Mouse (Mus musculus) G1E (cell line): ENCODE measurements around the gene Wwp2.

Experiments
- CTCF ChIP-seq: IDR thresholded peaks from 2 replicates; pipeline ENCODE4 v1.5.1; 2012; ENCODE audit warnings: low read depth, low read length, inconsistent platforms, mixed read lengths
- GATA1 ChIP-seq: IDR thresholded peaks from 2 replicates; pipeline ENCODE4 v1.6.1; 2012; ENCODE audit warnings: borderline replicate concordance, low read length, inconsistent platforms, mixed read lengths
- GATA2 ChIP-seq: IDR thresholded peaks from 2 replicates; pipeline ENCODE4 v1.6.1; 2012; ENCODE audit warnings: low read depth, low read length, inconsistent platforms, borderline replicate concordance
- POLR2AphosphoS5 ChIP-seq: IDR thresholded peaks from 2 replicates; pipeline ENCODE4 v1.6.1; 2012; ENCODE audit warnings: low read depth, low read length, inconsistent platforms; ENCODE audit not compliant: insufficient replicate concordance
- TAL1 ChIP-seq: conservative IDR thresholded peaks from 2 replicates; pipeline ENCODE4 v1.6.1; 2012; ENCODE audit warnings: low read depth, low read length, inconsistent platforms, mixed read lengths

- no peak for TF ChIP-seq CTCF
- no peak for TF ChIP-seq GATA1
- no peak for TF ChIP-seq POLR2AphosphoS5
- TF ChIP-seq TAL1: no peak
- no peak for TF ChIP-seq GATA2
These were observed 37.2 kb downstream of the Wwp2 start for GRCm38 (mm10) chr8:107473369-107473768.
